Mouse (Mus musculus): Measurements from ENCODE around the gene Aox2. TPM values are rescaled to one million over a fixed set of nuclear protein-coding genes. Genes with fewer than 3 reads are reported as not detected.

Aox2 gene
- total and polyA plus RNA-seq, 3 experiments = not detected

- H3K9ac ChIP-seq (ENCODE audit: insufficient read depth, low read depth) = no peak overlapping the region
- H3K36me3 ChIP-seq (replicated peaks in 1 of 2; ENCODE audit: control insufficient read depth in 1 of 2, insufficient read depth in 1 of 2, low read length in 1 of 2) = no peaks in the 10 kb centered on the region
- DNase-seq (ENCODE audit: extremely low read depth) = peak; percentile 62
- H3K4me3 ChIP-seq (replicated peaks in 1 of 3; ENCODE audit: low read depth in 2 of 3, low read length in 2 of 3, poor library complexity in 1 of 3) = no peak overlapping the region
- peaks cover 0 to 6% of the 10 kb centered on the region in 2 experiments; a peak in 2 of 4 replicates for H3K4me1 ChIP-seq (ENCODE audit: control insufficient read depth in 1 of 2, insufficient read depth in 2 of 2)
- TF ChIP-seq CHD2 (IDR thresholded peaks at IDR 0.05; ENCODE audit: low read length) (no peak), SMC3 (IDR thresholded peaks at IDR 0.05; ENCODE audit: low read depth, low read length) (peak; percentile 83), RAD21 (IDR thresholded peaks at IDR 0.05; ENCODE audit: low read depth, low read length) (peak; percentile 75), BHLHE40 (IDR thresholded peaks at IDR 0.05; ENCODE audit: low read depth, low read length) (no peak), JUND (conservative IDR thresholded peaks at IDR 0.05; ENCODE audit: low read depth, low read length) (no peak), MAZ (IDR thresholded peaks at IDR 0.05; ENCODE audit: low read depth, low read length) (peak; percentile 42; the same call in 1 of the 2 replicates), CTCF (conservative IDR thresholded peaks at IDR 0.05 in 1 of 2, IDR thresholded peaks at IDR 0.05 in 1 of 2; ENCODE audit: low read depth in 2 of 2, low read length in 2 of 2) (peak in 1 of 2 experiments; percentile 75; a peak in 2 of 4 replicates)
- in situ Hi-C loops (cut with MboI; ENCODE audit: low pct_ligation_motif_present, low pct_unique_long_range_greater_than_20kb, low sequenced_read_pairs) = no loop called here
- H3K4me2 ChIP-seq (ENCODE audit: insufficient read depth, low read depth, poor library complexity, severe bottlenecking) = no peak overlapping the region
- dilution Hi-C loops (cut with MboI; ENCODE audit: extremely low pct_ligation_motif_present, extremely low pct_unique_long_range_greater_than_20kb, low sequenced_read_pairs) = no loop called here
- H3K27ac ChIP-seq (ENCODE audit: insufficient read depth, low read depth) = no peak overlapping the region
- H3K9me3 ChIP-seq (replicated peaks; ENCODE audit: low read length) = no peaks in the 10 kb centered on the region
- no peaks in the 10 kb centered on the region for H3K79me2 ChIP-seq (replicated peaks; ENCODE audit: control insufficient read depth, extremely low read depth, insufficient read depth, poor library complexity, severe bottlenecking)
- H3K27me3 ChIP-seq (replicated peaks) = no peaks in the 10 kb centered on the region
Measured at GRCm38 (mm10) chr1:58268231-58268630, 9.9 kb upstream of the Aox2 start.

GRCm38 (mm10) chr1:58270807-58271569 is 7.1 kb upstream of the Aox2 start:
- Histone ChIP-seq H3K27ac (ENCODE audit: insufficient read depth, low read depth) (no peak overlapping the region), H3K9ac (ENCODE audit: insufficient read depth, low read depth) (no peak overlapping the region), H3K79me2 (replicated peaks; ENCODE audit: control insufficient read depth, extremely low read depth, insufficient read depth, poor library complexity, severe bottlenecking) (no peaks in the 10 kb centered on the region), H3K9me3 (replicated peaks; ENCODE audit: low read length) (no peaks in the 10 kb centered on the region), H3K36me3 (replicated peaks in 1 of 2; ENCODE audit: control insufficient read depth in 1 of 2, insufficient read depth in 1 of 2, low read length in 1 of 2) (no peaks in the 10 kb centered on the region), H3K4me1 (ENCODE audit: control insufficient read depth in 1 of 2, insufficient read depth in 2 of 2) (peaks cover 0 to 13% of the 10 kb centered on the region in 2 experiments; a peak in 2 of 4 replicates), H3K4me2 (ENCODE audit: insufficient read depth, low read depth, poor library complexity, severe bottlenecking) (no peak overlapping the region), H3K4me3 (replicated peaks in 1 of 3; ENCODE audit: low read depth in 2 of 3, low read length in 2 of 3, poor library complexity in 1 of 3) (no peak overlapping the region), H3K27me3 (replicated peaks) (no peaks in the 10 kb centered on the region)
- DNase-seq (ENCODE audit: extremely low read depth) = peak; percentile 76
- dilution Hi-C loops (cut with MboI; ENCODE audit: extremely low pct_ligation_motif_present, extremely low pct_unique_long_range_greater_than_20kb, low sequenced_read_pairs) (no loop called here), in situ Hi-C loops (cut with MboI; ENCODE audit: low pct_ligation_motif_present, low pct_unique_long_range_greater_than_20kb, low sequenced_read_pairs) (loop anchor here (5.0 kb wide), 1 partner anchor 114 kb away; no protein-coding TSS in a partner anchor)
- no peak for TF ChIP-seq MEF2A (IDR thresholded peaks at IDR 0.05; ENCODE audit: borderline replicate concordance, low read depth, low read length)
- TF ChIP-seq EP300 (IDR thresholded peaks at IDR 0.05; ENCODE audit: low read length) = no peak
- TF ChIP-seq ZC3H11A (IDR thresholded peaks at IDR 0.05; ENCODE audit: low read depth, low read length) = peak; percentile 74
- no peak for TF ChIP-seq POLR2A (IDR thresholded peaks at IDR 0.05; ENCODE audit: low read depth, low read length)
- peak; percentile 92 for TF ChIP-seq SMC3 (IDR thresholded peaks at IDR 0.05; ENCODE audit: low read depth, low read length)
- no peak for TF ChIP-seq BHLHE40 (IDR thresholded peaks at IDR 0.05; ENCODE audit: low read depth, low read length)
- TF ChIP-seq E2F4 (IDR thresholded peaks at IDR 0.05; ENCODE audit: insufficient replicate concordance, low read depth, low read length) = no peak
- no peak for TF ChIP-seq TBP (conservative IDR thresholded peaks at IDR 0.05; ENCODE audit: low read depth, low read length)
- peak; percentile 84 for TF ChIP-seq RAD21 (IDR thresholded peaks at IDR 0.05; ENCODE audit: low read depth, low read length)
- TF ChIP-seq IRF4 (IDR thresholded peaks at IDR 0.05; ENCODE audit: low read depth, low read length) = no peak
- no peak for TF ChIP-seq MAFK (IDR thresholded peaks at IDR 0.05; ENCODE audit: insufficient replicate concordance, low read length)
- TF ChIP-seq NELFE (IDR thresholded peaks at IDR 0.05; ENCODE audit: low read depth, low read length) = no peak
- TF ChIP-seq GABPA (IDR thresholded peaks at IDR 0.05; ENCODE audit: insufficient replicate concordance, low read depth, low read length) = no peak
- no peak for TF ChIP-seq ELF1 (IDR thresholded peaks at IDR 0.05; ENCODE audit: low read depth, low read length)
- peak; percentile 40 to 88 for TF ChIP-seq CTCF (conservative IDR thresholded peaks at IDR 0.05 in 1 of 2, IDR thresholded peaks at IDR 0.05 in 1 of 2; ENCODE audit: low read depth in 2 of 2, low read length in 2 of 2)
- no peak for TF ChIP-seq RCOR1 (conservative IDR thresholded peaks at IDR 0.05; ENCODE audit: low read depth, low read length)
- TF ChIP-seq MYC (IDR thresholded peaks at IDR 0.05; ENCODE audit: low read depth, low read length) = no peak
- no peak for TF ChIP-seq NRF1 (IDR thresholded peaks at IDR 0.05; ENCODE audit: low read depth, low read length)
- no peak for TF ChIP-seq JUN (IDR thresholded peaks at IDR 0.05; ENCODE audit: insufficient read depth, low read depth, low read length)
- no peak for TF ChIP-seq CHD1 (IDR thresholded peaks at IDR 0.05; ENCODE audit: low read depth, low read length)
- no peak for TF ChIP-seq ZKSCAN1 (IDR thresholded peaks at IDR 0.05; ENCODE audit: borderline replicate concordance, low read depth, low read length)
- TF ChIP-seq KAT2A (IDR thresholded peaks at IDR 0.05; ENCODE audit: insufficient replicate concordance, low read length) = no peak
- TF ChIP-seq JUND (conservative IDR thresholded peaks at IDR 0.05; ENCODE audit: low read depth, low read length) = no peak
- no peak for TF ChIP-seq ZMIZ1 (IDR thresholded peaks at IDR 0.05; ENCODE audit: low read depth, low read length)
- TF ChIP-seq CHD2 (IDR thresholded peaks at IDR 0.05; ENCODE audit: low read length) = no peak
- no peak for TF ChIP-seq MXI1 (IDR thresholded peaks at IDR 0.05; ENCODE audit: low read depth, low read length)
- TF ChIP-seq SIN3A (IDR thresholded peaks at IDR 0.05; ENCODE audit: low read length) = no peak
- no peak for TF ChIP-seq TCF12 (IDR thresholded peaks at IDR 0.05; ENCODE audit: low read depth, low read length)
- no peak for TF ChIP-seq ZNF384 (IDR thresholded peaks at IDR 0.05; ENCODE audit: low read depth, low read length)
- no peak for TF ChIP-seq MAZ (IDR thresholded peaks at IDR 0.05; ENCODE audit: low read depth, low read length)
